Mouse (Mus musculus) spleen, embryonic (tissue): ENCODE measurements around the gene Zbtb7b.
"Not testable (repeated sequence)": the region's sequence is repeated elsewhere in the genome, so short reads cannot be mapped to it uniquely, and the experiment has no call there.

ENCODE experiments used
- CTCF ChIA-PET: fragments of 350-600 bp; sonication (Branson Sonifier 250); formaldehyde crosslinking; loops from one replicate; lab custom pipeline; 2022; lab: Charles Lee

The Zbtb7b gene

GRCm38 (mm10) chr3:89394006-89394893 is at the start of gene Zbtb7b:
Gene Zbtb7b (minus strand): TSS chr3:89394776.
- CTCF ChIA-PET: no interaction called here

- CTCF ChIA-PET: interaction anchor here (1.0 kb wide), 1 partner anchor 9 kb away, joined by 3 read pairs; no protein-coding TSS in a partner anchor
Observed at GRCm38 (mm10) chr3:89440691-89441090, 46.1 kb upstream of the Zbtb7b start.

- CTCF ChIA-PET: no interaction called here
Observed at GRCm38 (mm10) chr3:89437269-89437668, 42.7 kb upstream of the Zbtb7b start.

- CTCF ChIA-PET: interaction anchor here (0.6 to 0.7 kb wide), 2 partner anchors 43 to 404 kb away, joined by 3 to 5 read pairs; no protein-coding TSS in a partner anchor
Observed at GRCm38 (mm10) chr3:89436176-89437113, 41.9 kb upstream of the Zbtb7b start, which contains the start of gene Pbxip1. Gene Pbxip1 (plus strand): TSS chr3:89436706.

GRCm38 (mm10) chr3:89435041-89435440 is 40.5 kb upstream of the Zbtb7b start:
- CTCF ChIA-PET: no interaction called here

GRCm38 (mm10) chr3:89434532-89434931 is 40.0 kb upstream of the Zbtb7b start:
- CTCF ChIA-PET: no interaction called here

- CTCF ChIA-PET: interaction anchor here (0.6 kb wide), 1 partner anchor 402 kb away, joined by 4 read pairs; no protein-coding TSS in a partner anchor
Observed at GRCm38 (mm10) chr3:89432606-89433005, 38.0 kb upstream of the Zbtb7b start.

- CTCF ChIA-PET: no interaction called here
Observed at GRCm38 (mm10) chr3:89430171-89431159, 35.9 kb upstream of the Zbtb7b start, which contains the start of gene Pygo2. Gene Pygo2 (plus strand): TSS chr3:89430214.

GRCm38 (mm10) chr3:89429021-89429420 is 34.4 kb upstream of the Zbtb7b start:
- CTCF ChIA-PET: not testable (repeated sequence)

- CTCF ChIA-PET: interaction anchor here (0.6 kb wide), 2 partner anchors 13 to 41 kb away, joined by 3 to 4 read pairs; no protein-coding TSS in a partner anchor
Observed at GRCm38 (mm10) chr3:89425876-89426275, 31.3 kb upstream of the Zbtb7b start.

GRCm38 (mm10) chr3:89425141-89425525 is 30.6 kb upstream of the Zbtb7b start:
- CTCF ChIA-PET: interaction anchor here (0.6 kb wide), 1 partner anchor 41 kb away, joined by 3 read pairs; no protein-coding TSS in a partner anchor

GRCm38 (mm10) chr3:89424416-89425140 is 30.0 kb upstream of the Zbtb7b start:
- CTCF ChIA-PET: no interaction called here

- CTCF ChIA-PET: no interaction called here
Observed at GRCm38 (mm10) chr3:89422556-89423205, 28.1 kb upstream of the Zbtb7b start.

GRCm38 (mm10) chr3:89421810-89422473 is 27.4 kb upstream of the Zbtb7b start:
- CTCF ChIA-PET: no interaction called here

GRCm38 (mm10) chr3:89421002-89421774 is 26.6 kb upstream of the Zbtb7b start:
- CTCF ChIA-PET: no interaction called here

- CTCF ChIA-PET: no interaction called here
Observed at GRCm38 (mm10) chr3:89420421-89420820, 25.8 kb upstream of the Zbtb7b start.

- CTCF ChIA-PET: no interaction called here
Observed at GRCm38 (mm10) chr3:89419981-89420380, 25.4 kb upstream of the Zbtb7b start.

- CTCF ChIA-PET: no interaction called here
Observed at GRCm38 (mm10) chr3:89419571-89419970, 25.0 kb upstream of the Zbtb7b start.
